Mouse (Mus musculus): ENCODE data around the gene Chit1.

DNA sequence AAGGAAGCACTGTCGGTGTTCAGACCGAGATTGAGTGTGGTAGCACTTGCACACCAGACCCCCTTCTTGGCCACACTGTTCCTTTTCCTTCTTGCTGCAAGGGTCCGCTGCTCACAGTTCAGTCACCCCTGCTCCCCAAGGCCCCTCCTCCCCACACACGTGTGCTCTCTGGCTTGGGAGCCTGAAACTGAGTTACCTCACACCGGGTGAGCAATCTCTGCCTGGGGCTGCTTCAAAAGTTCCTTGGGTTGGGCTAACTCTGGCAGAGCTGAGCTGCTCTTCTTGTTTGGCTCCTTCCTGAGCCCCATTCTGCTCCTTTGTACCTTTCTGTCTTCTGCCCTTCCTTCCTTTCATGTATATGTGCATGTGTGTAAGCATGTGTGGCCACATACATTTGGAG, 2.5 kb downstream of the Chit1 start:
- TF ChIP-seq POLR2A (IDR thresholded peaks at IDR 0.05; ENCODE audit: borderline replicate concordance, extremely low read depth, insufficient read depth, insufficient read length, poor library complexity, severe bottlenecking) (no peak), CTCF (IDR thresholded peaks at IDR 0.05; ENCODE audit: borderline replicate concordance, extremely low read depth, insufficient read depth, insufficient read length) (no peak)
